In genomic region chr4:65667030-65667610, GRCm38 (mm10) we compare ENCODE assay signal across 15 mouse cellular contexts.
"Had no signal": no experiment of that assay in that cellular context is flagged by ENCODE, and none has a peak within 500 bp of the region (broad histone marks: within the 10 kb centered on the region; RNA-seq: fewer than 3 reads in every experiment).

No protein-coding gene starts in this region.

- H3K4me1 ChIP-seq: kidney, embryonic 15.5 days; liver, embryonic 12.5 days; megakaryocyte, embryonic 14.5 days had no signal

- H3K27me3 ChIP-seq: kidney, embryonic 15.5 days; limb, embryonic 15.5 days; liver, embryonic 12.5 days; megakaryocyte, embryonic 14.5 days; neural tube, embryonic 13.5 days had no signal

- H3K4me3 ChIP-seq: kidney, embryonic 15.5 days; limb, embryonic 15.5 days; liver, embryonic 12.5 days; megakaryocyte, embryonic 14.5 days; neural tube, embryonic 13.5 days had no signal

- H3K4me2 ChIP-seq: kidney, embryonic 15.5 days; limb, embryonic 15.5 days; liver, embryonic 12.5 days; lung, embryonic 14.5 days; neural tube, embryonic 13.5 days had no signal

- DNase-seq: kidney, adult 18-20 months; kidney, postnatal 25 days; lung, embryonic 14.5 days; lung, postnatal 10 days; retina, postnatal 1 day; right cerebral cortex, postnatal 4 days; spleen, adult 18-20 months; thymus, adult 18-20 months; thymus, postnatal 14 days had no signal

- H3K36me3 ChIP-seq: kidney, embryonic 15.5 days; limb, embryonic 15.5 days; liver, embryonic 12.5 days; neural tube, embryonic 13.5 days had no signal

- ATAC-seq: liver, embryonic 12.5 days had no signal

- H3K9me3 ChIP-seq: kidney, embryonic 15.5 days; limb, embryonic 15.5 days; liver, embryonic 12.5 days; megakaryocyte, embryonic 14.5 days; neural tube, embryonic 13.5 days had no signal

- H3K9ac ChIP-seq: kidney, embryonic 15.5 days; limb, embryonic 15.5 days; liver, embryonic 12.5 days; lung, embryonic 14.5 days; neural tube, embryonic 13.5 days had no signal

- H3K27ac ChIP-seq: kidney, embryonic 15.5 days; limb, embryonic 15.5 days; liver, embryonic 12.5 days; macrophage; neural tube, embryonic 13.5 days had no signal
